Mouse (Mus musculus) cerebellum, adult 8-10 months (tissue): ENCODE measurements around the gene Grn.
"Not testable (repeated sequence)": the region's sequence is repeated elsewhere in the genome, so short reads cannot be mapped to it uniquely, and the experiment has no call there.

ENCODE experiments used
- DNase-seq: peaks from one replicate; pipeline ENCODE4 v3.0.0; 2022

Grn gene

DNA sequence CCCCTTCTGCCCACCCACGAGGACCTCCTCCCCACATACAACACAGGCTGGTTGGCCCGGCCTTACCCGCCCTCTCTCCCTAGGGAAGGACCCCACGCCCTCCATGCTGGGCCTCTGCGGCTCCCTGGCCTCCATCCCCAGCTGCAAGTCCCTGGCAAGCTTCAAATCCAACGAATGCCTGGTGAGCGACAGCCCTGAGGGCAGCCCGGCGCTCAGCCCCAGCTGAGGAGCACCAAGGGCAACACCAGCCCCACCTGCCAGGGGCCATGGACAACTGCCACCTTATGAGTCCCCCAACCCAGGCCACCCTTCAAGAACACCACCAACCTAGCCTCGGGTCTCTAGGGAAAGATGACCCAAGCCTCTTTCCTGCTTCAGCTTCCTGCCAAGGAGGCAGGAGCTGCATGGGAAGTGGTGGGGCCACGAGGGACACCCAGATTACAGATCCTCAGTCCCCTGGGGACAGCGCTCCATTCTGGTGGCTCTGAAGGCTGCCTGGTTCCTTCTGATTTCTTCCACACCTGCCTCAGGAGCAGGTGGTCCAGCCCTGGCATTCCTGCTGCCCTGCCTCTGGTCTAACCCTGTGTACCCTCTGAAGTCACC lies 28.1 kb upstream of the Grn start:
- peak; percentile 35 for DNase-seq

GRCm38 (mm10) chr11:102403657-102404056 lies 26.5 kb upstream of the Grn start:
- no peak for DNase-seq

DNA sequence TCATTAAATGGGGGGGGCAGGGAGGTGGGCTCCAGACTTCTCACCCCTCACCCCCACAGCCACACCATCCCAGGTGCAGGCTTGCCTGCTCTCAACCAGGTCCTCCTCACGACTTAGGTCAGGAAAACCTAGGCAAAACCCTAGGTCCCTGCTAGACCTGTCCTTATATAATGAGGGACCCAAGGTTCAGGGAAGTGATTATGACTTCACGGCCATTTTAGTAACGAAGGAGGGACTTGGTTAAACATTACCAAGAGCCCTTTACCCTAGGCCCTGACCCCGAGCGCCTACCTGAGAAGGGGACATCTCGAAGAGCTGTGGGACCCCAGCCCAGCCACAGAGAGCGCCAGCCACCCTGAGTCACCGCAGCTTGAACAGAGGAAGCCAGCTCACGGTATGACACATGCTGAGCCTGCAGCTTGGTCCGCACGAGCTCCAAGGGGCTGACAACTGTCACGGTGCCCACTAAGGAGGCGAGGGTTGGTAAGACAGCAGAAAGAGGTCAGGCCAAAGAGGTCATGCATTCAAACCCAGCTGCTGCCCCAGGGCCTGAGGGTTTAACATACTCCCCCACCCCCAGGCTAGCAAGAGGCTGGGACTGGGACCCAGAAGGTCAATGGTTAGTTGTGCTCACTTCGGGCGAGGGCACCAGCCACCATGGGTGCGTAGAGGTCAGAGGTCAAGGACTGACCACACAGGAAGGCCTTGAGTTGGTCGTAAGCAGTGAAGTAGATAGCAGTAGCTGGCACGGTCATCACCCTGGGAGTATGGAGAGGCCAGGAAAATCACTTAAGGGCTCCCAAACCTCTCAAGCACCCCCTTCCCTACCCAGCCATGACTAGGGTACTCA lies 25.7 kb upstream of the Grn start:
- DNase-seq = peak; percentile 39

- DNase-seq = peak; percentile 36
Observed at GRCm38 (mm10) chr11:102405544-102406285, 24.4 kb upstream of the Grn start.

DNA sequence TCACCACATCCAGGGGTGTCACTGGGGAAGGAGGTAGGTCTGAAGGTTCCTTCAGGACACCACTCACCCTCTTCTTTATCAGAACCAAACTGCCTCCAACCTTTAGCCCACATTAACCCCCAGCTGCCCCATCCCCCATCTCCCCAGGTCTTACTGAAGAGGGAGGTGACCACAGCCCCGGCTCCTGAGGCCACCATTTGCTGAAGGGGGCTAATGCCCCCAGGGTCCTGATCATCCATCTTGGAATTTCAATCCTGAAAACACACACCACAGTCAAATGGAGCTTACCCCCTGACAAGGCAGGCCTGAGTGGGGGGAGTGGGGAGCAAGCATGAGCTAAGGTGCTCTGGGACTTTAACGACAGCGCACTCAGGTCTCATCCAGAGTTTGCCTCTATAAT lies 23.7 kb upstream of the Grn start:
- DNase-seq = peak; percentile 45

GRCm38 (mm10) chr11:102406900-102407833 lies 22.9 kb upstream of the Grn start:
- DNase-seq = peak; percentile 92

- DNase-seq = no peak
Observed at GRCm38 (mm10) chr11:102407834-102408215, 22.3 kb upstream of the Grn start, which contains the start of gene Slc25a39. TSS of gene Slc25a39 (minus strand) at chr11:102407946.

DNA sequence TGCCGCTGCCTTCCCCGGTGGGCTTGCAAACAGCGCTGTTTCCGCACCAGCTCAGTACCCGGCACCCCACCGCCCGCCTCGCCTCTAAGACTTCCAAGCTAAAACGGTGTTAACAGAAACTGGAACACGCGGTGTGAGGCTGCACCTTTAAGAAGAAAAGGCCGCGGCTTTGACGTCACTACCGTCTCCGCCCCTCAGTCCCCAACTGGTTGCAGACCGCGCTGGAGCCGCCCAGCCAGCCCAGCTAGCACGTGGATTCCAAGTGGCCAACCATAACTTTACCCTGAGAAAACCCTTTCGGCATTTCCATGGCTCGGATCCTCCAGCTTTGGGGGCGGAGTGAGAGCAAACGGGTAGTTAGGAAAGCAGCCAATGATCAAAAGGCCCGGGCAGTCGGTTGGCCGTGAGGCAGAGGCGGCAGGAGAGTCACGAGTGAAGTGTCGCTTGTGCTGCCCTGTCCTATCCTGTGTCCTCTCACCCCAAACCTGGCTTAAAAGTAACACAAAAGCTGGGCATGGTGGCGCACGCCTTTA lies 21.7 kb upstream of the Grn start:
- DNase-seq = peak; percentile 94

- peak; percentile 36 for DNase-seq
Observed at GRCm38 (mm10) chr11:102408888-102409794, 21.0 kb upstream of the Grn start.

DNA sequence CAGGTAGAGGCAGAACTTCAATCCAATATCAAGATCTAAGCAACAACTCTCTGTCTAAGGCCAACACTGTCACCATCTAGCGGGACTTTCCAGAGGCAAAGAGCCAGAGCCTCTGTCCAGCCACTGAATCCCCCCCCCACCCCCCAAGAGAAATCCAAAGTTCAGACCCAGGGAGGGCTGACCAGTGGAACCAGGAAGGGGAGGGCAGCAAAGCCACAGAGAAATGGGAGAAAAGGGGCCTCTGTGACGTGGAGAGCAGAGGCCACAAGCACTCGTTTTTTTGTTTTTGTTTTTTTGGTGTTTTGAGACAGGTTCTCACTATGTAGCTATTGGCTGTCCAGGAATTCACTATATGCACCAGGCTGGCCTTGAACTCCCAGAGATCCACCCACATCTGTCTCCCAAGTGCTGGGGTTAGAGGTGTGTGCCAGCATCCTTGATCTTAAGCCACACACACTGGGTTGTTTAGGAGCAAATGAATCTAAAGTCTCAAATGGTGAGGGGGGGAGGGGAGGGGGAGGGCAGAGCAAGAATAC lies 20.3 kb upstream of the Grn start:
- no peak for DNase-seq

DNA sequence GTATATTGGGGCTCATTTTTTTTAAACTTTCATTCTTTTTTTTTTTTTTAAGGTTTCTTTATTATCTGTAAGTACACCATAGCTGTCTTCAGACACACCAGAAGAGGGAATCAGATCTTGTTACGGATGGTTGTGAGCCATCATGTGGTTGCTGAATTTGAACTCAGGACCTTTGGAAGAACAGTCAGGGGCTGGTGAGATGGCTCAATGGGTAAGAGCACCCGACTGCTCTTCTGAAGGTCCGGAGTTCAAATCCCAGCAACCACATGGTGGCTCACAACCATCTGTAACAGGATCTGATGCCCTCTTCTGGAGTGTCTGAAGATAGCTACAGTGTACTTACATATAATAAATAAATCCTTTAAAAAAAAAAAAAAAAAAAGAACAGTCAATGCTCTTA lies 19.8 kb upstream of the Grn start:
- not testable (repeated sequence) for DNase-seq

- DNase-seq = no peak
Observed at GRCm38 (mm10) chr11:102411061-102411460, 19.1 kb upstream of the Grn start.

GRCm38 (mm10) chr11:102411704-102412103 lies 18.4 kb upstream of the Grn start:
- peak; percentile 91 for DNase-seq

DNA sequence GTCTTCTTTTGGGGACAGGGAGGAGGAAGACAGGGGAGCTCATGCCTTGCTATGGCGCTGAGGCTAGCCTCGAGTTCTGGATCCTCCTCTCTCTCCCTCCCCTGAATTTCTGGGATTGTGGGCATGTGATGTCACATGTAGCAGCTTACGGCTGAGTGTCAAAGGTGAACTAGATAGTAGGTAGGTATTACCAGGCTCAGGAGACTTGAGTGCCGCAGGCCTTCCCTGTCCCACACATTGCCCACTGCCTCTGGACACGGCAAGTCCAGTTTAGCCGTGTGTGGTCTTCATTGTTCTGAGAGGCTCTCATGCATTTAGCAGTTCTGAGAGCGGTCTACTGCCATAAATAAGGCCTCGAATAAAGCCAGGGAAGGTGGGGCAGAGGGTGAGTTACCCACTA lies 17.1 kb upstream of the Grn start:
- no peak for DNase-seq

DNA sequence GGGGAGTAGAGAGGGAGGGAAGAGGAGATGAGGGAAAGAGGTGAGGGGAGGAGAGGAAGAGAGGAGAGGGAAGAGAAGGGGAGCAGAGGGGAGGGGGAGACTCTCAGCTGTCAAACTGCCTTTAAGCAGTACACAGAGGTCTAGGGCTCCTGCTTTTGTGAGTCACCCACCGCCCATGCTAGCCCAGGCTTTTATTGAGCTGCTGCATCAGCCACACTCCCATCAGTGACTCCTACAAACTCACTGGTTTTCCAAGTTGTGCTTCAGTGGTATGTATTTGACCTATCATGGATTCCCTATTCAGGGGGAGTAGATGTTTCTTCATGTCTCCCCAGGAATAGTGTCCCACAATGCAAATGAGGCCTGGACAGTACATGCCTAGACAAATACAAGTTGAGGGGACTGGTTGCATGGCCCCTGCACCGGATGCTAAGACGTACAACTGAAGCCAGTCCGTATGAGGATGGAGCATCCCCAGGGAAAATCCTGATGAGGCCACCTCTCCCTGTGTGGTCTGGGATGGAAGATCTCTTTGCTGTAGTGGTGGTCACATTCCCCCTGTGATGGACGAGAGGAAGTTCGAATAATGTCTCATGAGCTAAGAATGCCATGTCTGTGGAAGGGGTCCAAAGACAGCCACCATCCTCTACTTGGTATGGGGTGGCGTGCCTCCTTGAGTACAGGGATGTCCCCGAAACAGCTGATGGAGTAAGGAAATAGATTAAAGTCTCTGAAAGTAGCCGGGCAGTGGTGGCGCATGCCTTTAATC lies 14.9 kb upstream of the Grn start:
- DNase-seq = no peak

GRCm38 (mm10) chr11:102417160-102417559 lies 13.0 kb upstream of the Grn start:
- DNase-seq = no peak

DNA sequence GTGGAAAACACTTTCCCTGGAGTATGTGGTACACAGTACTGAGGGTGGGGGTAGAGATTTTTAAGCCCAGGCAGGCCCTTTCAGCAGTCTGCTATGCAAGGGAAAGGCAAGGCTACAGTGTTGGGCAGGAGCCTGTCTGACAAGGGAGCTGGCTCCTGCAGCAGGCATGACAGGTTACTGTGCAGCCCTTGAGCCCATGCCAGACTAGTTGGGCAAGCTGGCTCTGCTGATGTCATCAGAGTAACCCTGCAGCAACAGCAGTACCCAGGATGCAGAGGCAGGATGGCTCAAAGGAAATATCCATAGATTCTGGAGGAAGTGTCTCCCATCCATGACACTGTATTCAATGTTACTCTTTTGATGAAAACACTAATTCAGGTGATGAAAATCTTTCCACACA lies 11.2 kb upstream of the Grn start:
- no peak for DNase-seq

- no peak for DNase-seq
Observed at GRCm38 (mm10) chr11:102421559-102421958, 8.6 kb upstream of the Grn start.

DNA sequence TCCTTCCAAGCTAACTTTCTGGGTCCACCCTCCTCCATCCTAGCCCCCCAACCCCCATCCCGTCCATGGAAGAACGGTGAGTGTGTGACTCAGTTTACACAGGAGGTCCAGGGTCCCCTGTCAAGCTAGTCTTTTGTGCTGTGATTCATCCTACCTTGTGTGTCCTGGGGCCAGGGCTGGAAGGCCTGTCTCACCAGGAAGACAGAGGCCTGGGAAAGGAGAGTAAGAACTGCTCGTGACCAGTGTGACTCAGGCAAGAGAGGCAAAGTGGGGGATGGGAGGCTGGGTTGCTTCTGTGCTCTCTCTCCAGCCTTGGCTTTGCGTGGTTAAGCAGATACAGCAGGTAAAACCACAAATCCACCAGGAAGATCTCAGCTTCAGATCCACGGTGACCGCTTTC lies 5.4 kb upstream of the Grn start:
- no peak for DNase-seq
